Mouse (Mus musculus) retina, postnatal 1 day (tissue): ENCODE measurements at regions not wholly inside any gene's neighbourhood (a gene's known extent, or its start where the extent isn't known, plus 50 kb on each side); places are given as distances from the start of the nearest gene placed in this dataset.

Source experiments
- DNase-seq: peaks from one replicate; pipeline ENCODE4 v3.0.0-alpha.2; 2012

DNA sequence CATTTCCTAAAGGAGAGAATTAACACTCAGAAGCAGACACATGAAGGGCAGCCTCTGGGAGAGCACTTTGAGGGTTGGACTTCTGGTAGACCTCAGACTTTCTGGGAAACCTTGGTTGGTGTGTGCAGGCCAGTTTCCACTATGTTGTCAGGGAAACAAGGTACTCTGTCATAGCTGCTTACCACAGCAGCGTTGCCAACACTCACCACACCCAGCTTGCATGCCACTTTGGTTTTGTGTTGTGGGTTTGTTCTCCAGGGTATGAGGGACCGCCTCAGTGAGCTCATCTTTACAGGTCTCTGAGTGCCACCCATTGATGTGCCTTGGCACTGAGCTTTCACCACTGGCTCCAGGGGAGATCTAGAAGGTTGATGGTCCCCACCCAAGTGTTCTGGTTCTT lies 62.8 kb upstream of the Ywhaq start:
- no peak for DNase-seq

DNA sequence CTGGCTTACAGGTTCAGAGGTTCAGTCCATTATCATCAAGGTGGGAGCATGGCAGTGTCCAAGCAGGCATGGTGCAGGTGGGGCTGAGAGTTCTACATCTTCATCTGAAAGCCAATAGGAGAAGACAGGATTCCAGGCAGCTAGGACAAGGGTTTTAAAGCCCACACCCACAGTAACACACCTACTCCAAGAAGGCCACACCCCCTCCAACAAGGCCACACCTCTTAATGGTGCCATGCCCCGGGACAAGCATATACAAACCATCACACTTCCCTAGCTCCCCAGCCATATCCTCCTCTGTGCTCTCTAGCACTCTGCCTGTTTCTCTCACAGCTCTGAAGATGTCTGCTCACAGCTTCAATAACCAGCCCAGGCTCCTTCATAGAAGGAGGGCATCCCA lies 61.8 kb upstream of the Ywhaq start:
- DNase-seq: no peak

DNA sequence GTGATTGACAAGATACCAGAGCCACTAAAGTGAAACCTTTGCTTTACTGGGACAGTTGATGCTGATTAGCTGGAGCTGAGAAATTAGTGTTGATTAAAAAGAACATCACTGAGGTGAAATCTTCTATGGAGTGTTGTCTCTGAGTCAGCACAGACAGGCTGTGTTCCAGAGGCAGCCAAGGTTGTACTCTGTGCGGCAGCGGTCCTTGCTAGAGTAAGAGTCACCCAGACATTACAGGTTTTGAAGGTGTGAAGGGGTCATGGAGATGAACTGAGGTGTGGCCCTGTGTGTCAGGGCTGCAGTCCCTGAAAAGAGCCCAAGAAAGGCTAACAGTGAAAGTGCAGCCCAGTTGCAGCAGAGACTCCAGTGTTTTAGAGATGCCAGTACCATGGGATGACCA lies 59.1 kb upstream of the Ywhaq start:
- DNase-seq: no peak

DNA sequence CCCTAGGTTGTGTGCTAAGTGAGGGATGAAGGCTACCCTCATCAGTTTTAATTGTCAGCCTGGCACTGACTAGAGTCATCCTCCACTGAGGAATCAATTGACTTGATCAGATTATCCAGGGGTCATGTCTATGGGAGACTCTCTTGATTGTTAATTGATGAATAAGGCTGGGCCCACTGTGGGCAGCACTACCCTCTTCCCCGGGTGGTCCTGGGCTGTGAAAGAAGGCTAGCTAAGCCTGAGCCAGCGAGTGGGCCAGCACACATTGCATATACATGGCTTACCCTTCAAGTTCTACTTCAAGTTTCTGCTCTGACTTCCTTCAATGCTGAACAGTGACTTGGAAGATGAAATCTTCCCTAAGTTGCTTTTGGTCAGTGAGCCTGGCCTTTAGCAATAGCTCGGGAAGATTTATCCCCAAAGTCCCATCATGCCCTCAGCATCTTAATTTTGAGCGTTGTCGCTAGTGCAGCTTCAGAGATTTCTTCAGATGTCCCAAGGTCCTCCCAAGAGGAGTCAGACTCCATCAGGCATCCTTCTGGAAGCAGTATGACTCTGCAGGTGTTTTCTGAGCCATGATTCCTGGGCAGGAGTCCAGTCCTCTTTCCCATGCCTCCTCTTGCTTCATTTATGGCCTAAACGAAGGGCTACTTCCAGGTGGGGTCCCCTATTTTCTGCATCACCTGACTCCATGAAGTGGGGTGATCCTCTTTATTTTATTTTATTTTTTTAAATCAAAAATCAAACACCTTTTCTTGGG lies 55.7 kb upstream of the Ywhaq start:
- DNase-seq: no peak

DNA sequence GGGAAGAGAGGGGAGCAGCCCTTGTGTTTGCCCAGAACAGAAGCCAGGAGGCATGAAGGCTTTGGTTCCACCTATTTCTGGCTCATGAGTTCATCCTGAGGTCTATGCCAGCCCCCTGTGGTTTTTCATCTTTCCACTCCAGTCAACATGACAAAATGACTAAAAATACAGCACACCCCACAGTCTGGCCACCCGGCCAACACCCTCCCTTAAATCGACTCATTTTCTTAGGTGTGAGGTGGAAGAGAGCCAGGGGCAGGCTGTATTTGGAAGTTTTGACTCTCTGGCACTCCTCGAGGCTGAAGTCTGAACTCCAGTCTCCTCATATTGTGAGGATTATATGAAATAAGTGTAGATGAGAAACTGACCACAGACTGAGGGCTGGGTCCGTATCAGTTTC lies 55.0 kb upstream of the Ywhaq start:
- peak; percentile 46 for DNase-seq

DNA sequence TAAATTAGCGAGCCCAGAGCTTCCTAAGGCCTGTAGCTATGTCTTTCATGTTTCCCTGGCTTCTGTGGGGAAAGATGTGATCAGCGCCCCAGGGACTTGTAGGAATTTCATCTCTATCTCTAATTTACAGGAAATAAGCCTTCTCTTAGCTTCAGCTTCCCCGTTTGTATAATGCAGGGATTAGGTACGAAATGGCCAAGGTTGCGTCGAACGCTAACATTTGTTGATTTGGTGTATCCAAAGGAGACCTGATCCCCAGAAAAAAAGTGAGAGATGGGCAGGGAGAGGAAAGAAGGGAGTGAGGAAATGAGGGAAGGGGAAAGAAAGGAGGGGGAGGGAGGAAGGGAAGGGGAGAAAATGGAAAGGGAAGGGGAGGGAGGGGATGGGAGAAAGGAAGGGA lies 54.5 kb upstream of the Ywhaq start:
- DNase-seq: no peak

DNA sequence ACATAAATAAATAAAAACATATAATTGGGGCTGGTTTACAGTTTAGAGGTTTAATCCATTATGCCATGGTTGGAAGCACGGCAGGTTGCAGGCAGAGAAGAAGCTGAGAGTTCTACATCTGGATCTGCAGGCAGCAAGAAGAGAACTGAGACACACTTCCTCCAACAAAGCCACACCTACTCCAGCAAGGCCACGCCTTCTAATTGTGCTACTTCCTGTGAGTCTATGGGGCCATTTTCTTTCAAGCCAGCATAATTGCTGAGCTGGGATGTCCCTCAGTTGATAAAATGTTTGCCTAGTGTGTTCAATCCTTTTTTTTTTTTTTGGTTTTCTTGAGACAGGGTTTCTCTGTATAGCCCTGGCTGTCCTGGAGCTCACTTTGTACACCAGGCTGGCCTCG lies 52.8 kb upstream of the Ywhaq start:
- DNase-seq: no peak
